Mouse (Mus musculus): ENCODE data around the gene Rpl7l1. TPM values are rescaled to one million over a fixed set of nuclear protein-coding genes. Genes with fewer than 3 reads are reported as not detected.
A peak's percentile ranks its signal among the peaks of the same experiment; 100 is the strongest.

Gene Rpl7l1
- polyA plus RNA-seq, 1 experiment from 2014 or later = 139 TPM

GRCm38 (mm10) chr17:46751056-46751793 is 31.2 kb downstream of the Rpl7l1 start:
- peak overlapping the region; percentile 81 for H3K4me3 ChIP-seq
- WGBS = 29% methylated on average over 16 of the region's 16 CpGs
- no peak for ATAC-seq (ENCODE audit: low FRiP score, low read depth)
- H3K9me3 ChIP-seq = no peaks in the 10 kb centered on the region
- H3K27ac ChIP-seq = peak overlapping the region; percentile 75
- H3K4me1 ChIP-seq = peaks cover 16% of the 10 kb centered on the region
- H3K27me3 ChIP-seq (replicated peaks) = no peaks in the 10 kb centered on the region
- peaks cover 9% of the 10 kb centered on the region; the same call in 1 of the 2 replicates for H3K36me3 ChIP-seq
- H3K4me2 ChIP-seq (replicated peaks) = peak overlapping the region; percentile 79
- H3K9ac ChIP-seq = peak overlapping the region; percentile 73

- Histone ChIP-seq H3K27me3 (replicated peaks) (no peaks in the 10 kb centered on the region), H3K27ac (no peak overlapping the region), H3K4me3 (peak overlapping the region; percentile 81; the same call in 1 of the 2 replicates), H3K9me3 (no peaks in the 10 kb centered on the region), H3K9ac (peak overlapping the region; percentile 73; the same call in 1 of the 2 replicates), H3K4me1 (peaks cover 16% of the 10 kb centered on the region), H3K4me2 (replicated peaks) (peak overlapping the region; percentile 79), H3K36me3 (peaks cover 13% of the 10 kb centered on the region; the same call in 1 of the 2 replicates)
- ATAC-seq (ENCODE audit: low FRiP score, low read depth) = no peak
- 89% methylated on average over 4 of the region's 4 CpGs for WGBS
These were observed 31.9 kb downstream of the Rpl7l1 start for GRCm38 (mm10) chr17:46750580-46750979.

- Histone ChIP-seq H3K4me1 (peaks cover 16% of the 10 kb centered on the region), H3K9me3 (no peaks in the 10 kb centered on the region), H3K9ac (no peak overlapping the region), H3K4me3 (no peak overlapping the region), H3K4me2 (replicated peaks) (no peak overlapping the region), H3K36me3 (peaks cover 20% of the 10 kb centered on the region), H3K27ac (no peak overlapping the region), H3K27me3 (replicated peaks) (no peaks in the 10 kb centered on the region)
- no peak for ATAC-seq (ENCODE audit: low FRiP score, low read depth)
- 92% methylated on average over 5 of the region's 5 CpGs for WGBS
These were observed 33.2 kb downstream of the Rpl7l1 start for GRCm38 (mm10) chr17:46749282-46749681.

- ATAC-seq (ENCODE audit: low FRiP score, low read depth) = no peak
- no peak overlapping the region for H3K27ac ChIP-seq
- H3K9ac ChIP-seq = no peak overlapping the region
- no peaks in the 10 kb centered on the region for H3K27me3 ChIP-seq (replicated peaks)
- H3K4me3 ChIP-seq = no peak overlapping the region
- H3K9me3 ChIP-seq = no peaks in the 10 kb centered on the region
- WGBS = 98% methylated on average over 2 of the region's 2 CpGs
- H3K4me1 ChIP-seq = peaks cover 15% of the 10 kb centered on the region
- no peak overlapping the region for H3K4me2 ChIP-seq (replicated peaks)
- H3K36me3 ChIP-seq = peaks cover 30% of the 10 kb centered on the region
These were observed 34.7 kb downstream of the Rpl7l1 start for GRCm38 (mm10) chr17:46747806-46748205.

- ATAC-seq (ENCODE audit: low FRiP score, low read depth) = no peak
- peaks cover 12% of the 10 kb centered on the region for H3K4me1 ChIP-seq
- H3K9me3 ChIP-seq = no peaks in the 10 kb centered on the region
- H3K27ac ChIP-seq = no peak overlapping the region
- H3K27me3 ChIP-seq (replicated peaks) = no peaks in the 10 kb centered on the region
- no peak overlapping the region for H3K4me2 ChIP-seq (replicated peaks)
- H3K4me3 ChIP-seq = no peak overlapping the region
- 87% methylated on average over 8 of the region's 8 CpGs for WGBS
- H3K9ac ChIP-seq = no peak overlapping the region
- H3K36me3 ChIP-seq = peaks cover 33% of the 10 kb centered on the region
These were observed 35.2 kb downstream of the Rpl7l1 start for GRCm38 (mm10) chr17:46747234-46747633.

GRCm38 (mm10) chr17:46745506-46745905 is 37.0 kb downstream of the Rpl7l1 start:
- Histone ChIP-seq H3K27me3 (replicated peaks) (no peaks in the 10 kb centered on the region), H3K4me1 (peaks cover 3% of the 10 kb centered on the region; the same call in 1 of the 2 replicates), H3K36me3 (peaks cover 40% of the 10 kb centered on the region), H3K4me2 (replicated peaks) (no peak overlapping the region), H3K27ac (no peak overlapping the region), H3K9ac (no peak overlapping the region), H3K9me3 (no peaks in the 10 kb centered on the region), H3K4me3 (no peak overlapping the region)
- 90% methylated on average over 2 of the region's 2 CpGs for WGBS
- ATAC-seq (ENCODE audit: low FRiP score, low read depth) = no peak

GRCm38 (mm10) chr17:46742986-46743385 is 39.5 kb downstream of the Rpl7l1 start:
- Histone ChIP-seq H3K4me3 (no peak overlapping the region), H3K27ac (no peak overlapping the region), H3K36me3 (peaks cover 40% of the 10 kb centered on the region), H3K9me3 (no peaks in the 10 kb centered on the region), H3K27me3 (replicated peaks) (no peaks in the 10 kb centered on the region), H3K4me2 (replicated peaks) (no peak overlapping the region), H3K9ac (no peak overlapping the region), H3K4me1 (no peaks in the 10 kb centered on the region)
- no peak for ATAC-seq (ENCODE audit: low FRiP score, low read depth)
- 94% methylated on average over 9 of the region's 9 CpGs for WGBS

- ATAC-seq (ENCODE audit: low FRiP score, low read depth) = no peak
- no peak overlapping the region for H3K4me3 ChIP-seq
- H3K36me3 ChIP-seq = peaks cover 41% of the 10 kb centered on the region
- H3K4me2 ChIP-seq (replicated peaks) = no peak overlapping the region
- H3K27me3 ChIP-seq (replicated peaks) = no peaks in the 10 kb centered on the region
- no peaks in the 10 kb centered on the region for H3K4me1 ChIP-seq
- no peak overlapping the region for H3K27ac ChIP-seq
- no peaks in the 10 kb centered on the region for H3K9me3 ChIP-seq
- 93% methylated on average over 6 of the region's 6 CpGs for WGBS
- no peak overlapping the region for H3K9ac ChIP-seq
These were observed 41.2 kb downstream of the Rpl7l1 start for GRCm38 (mm10) chr17:46741305-46741704.

GRCm38 (mm10) chr17:46736160-46736559 is 46.3 kb downstream of the Rpl7l1 start:
- WGBS = 65% methylated on average over 10 of the region's 10 CpGs
- H3K4me1 ChIP-seq = no peaks in the 10 kb centered on the region
- no peak overlapping the region for H3K9ac ChIP-seq
- no peaks in the 10 kb centered on the region for H3K9me3 ChIP-seq
- no peak overlapping the region for H3K4me3 ChIP-seq
- no peak overlapping the region for H3K4me2 ChIP-seq (replicated peaks)
- H3K27ac ChIP-seq = no peak overlapping the region
- H3K36me3 ChIP-seq = peaks cover 28% of the 10 kb centered on the region
- ATAC-seq (ENCODE audit: low FRiP score, low read depth) = no peak
- no peaks in the 10 kb centered on the region for H3K27me3 ChIP-seq (replicated peaks)

- Histone ChIP-seq H3K9me3 (no peaks in the 10 kb centered on the region), H3K27ac (no peak overlapping the region), H3K36me3 (peaks cover 28% of the 10 kb centered on the region), H3K4me2 (replicated peaks) (no peak overlapping the region), H3K4me3 (no peak overlapping the region), H3K4me1 (no peaks in the 10 kb centered on the region), H3K27me3 (replicated peaks) (no peaks in the 10 kb centered on the region), H3K9ac (no peak overlapping the region)
- ATAC-seq (ENCODE audit: low FRiP score, low read depth) = no peak
- WGBS = 91% methylated on average over 7 of the region's 7 CpGs
These were observed 47.2 kb downstream of the Rpl7l1 start for GRCm38 (mm10) chr17:46735287-46735686.

GRCm38 (mm10) chr17:46734055-46734454 is 48.4 kb downstream of the Rpl7l1 start:
- Histone ChIP-seq H3K9me3 (no peaks in the 10 kb centered on the region), H3K27ac (no peak overlapping the region), H3K36me3 (peaks cover 28% of the 10 kb centered on the region), H3K4me1 (0 out of 2 replicates have a peak, but pooled peaks cover under 1% of the 10 kb centered on the region), H3K4me3 (no peak overlapping the region), H3K27me3 (replicated peaks) (peaks cover 3% of the 10 kb centered on the region), H3K4me2 (replicated peaks) (no peak overlapping the region), H3K9ac (no peak overlapping the region)
- no peak for ATAC-seq (ENCODE audit: low FRiP score, low read depth)
- 96% methylated on average over 3 of the region's 3 CpGs for WGBS

GRCm38 (mm10) chr17:46728904-46729318 is 53.6 kb downstream of the Rpl7l1 start, which contains the start of gene Gnmt:
TSS of gene Gnmt (minus strand) at chr17:46729168.
- ATAC-seq (ENCODE audit: low FRiP score, low read depth) = no peak
- Histone ChIP-seq H3K4me1 (peaks cover 4% of the 10 kb centered on the region; the same call in 1 of the 2 replicates), H3K36me3 (peaks cover 7% of the 10 kb centered on the region), H3K9me3 (no peaks in the 10 kb centered on the region), H3K27ac (no peak within 1 kb of the TSS), H3K4me3 (no peak within 1 kb of the TSS), H3K27me3 (replicated peaks) (peaks cover 9% of the 10 kb centered on the region), H3K4me2 (replicated peaks) (peak within 1 kb of the TSS; percentile 20), H3K9ac (no peak within 1 kb of the TSS)
- 19% methylated on average over 24 of the region's 24 CpGs for WGBS
